Mouse (Mus musculus): Measurements from ENCODE around the gene Zfp758.

DNA sequence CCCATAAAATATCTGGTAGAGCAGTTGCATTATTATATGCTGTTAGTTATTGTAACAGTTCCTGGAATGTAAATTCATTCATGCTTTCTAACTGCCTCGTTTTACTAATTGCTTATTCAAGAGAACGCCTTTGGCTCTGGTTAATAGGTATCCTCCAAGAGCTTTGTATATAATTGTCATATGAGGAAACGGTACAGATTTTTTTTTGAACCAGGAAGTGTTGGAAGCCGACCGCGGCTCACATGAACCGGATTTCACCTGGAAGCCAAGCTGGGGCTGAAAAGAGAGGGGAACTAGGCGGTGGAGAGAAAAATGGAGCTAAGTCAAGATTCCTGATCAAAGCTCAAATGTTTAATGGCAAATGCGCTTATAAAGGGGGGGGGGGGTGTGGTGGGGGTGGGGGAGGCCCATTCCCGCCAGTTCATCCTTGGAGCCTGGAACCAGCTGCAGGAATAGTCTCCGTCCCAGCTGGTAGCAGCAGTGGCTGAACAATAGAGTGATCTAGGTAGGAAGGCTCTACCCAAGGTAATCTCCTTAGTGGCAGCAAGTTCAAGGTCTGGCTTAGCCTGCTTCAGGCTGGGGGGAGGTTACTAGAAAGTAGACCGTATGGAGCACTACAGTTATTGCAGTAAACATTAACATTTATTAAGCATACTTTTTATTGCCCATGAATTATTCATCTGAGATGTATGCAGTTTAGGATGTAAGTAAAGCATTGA is 63.5 kb downstream of the Zfp758 start:
- TF ChIP-seq CTCF (IDR thresholded peaks at IDR 0.05) (no peak), EP300 (IDR thresholded peaks at IDR 0.05) (no peak)
